Mouse (Mus musculus): ENCODE data around the gene A630073D07Rik.
"Not testable (repeated sequence)": the region's sequence is repeated elsewhere in the genome, so short reads cannot be mapped to it uniquely, and the experiment has no call there.

A630073D07Rik gene

DNA sequence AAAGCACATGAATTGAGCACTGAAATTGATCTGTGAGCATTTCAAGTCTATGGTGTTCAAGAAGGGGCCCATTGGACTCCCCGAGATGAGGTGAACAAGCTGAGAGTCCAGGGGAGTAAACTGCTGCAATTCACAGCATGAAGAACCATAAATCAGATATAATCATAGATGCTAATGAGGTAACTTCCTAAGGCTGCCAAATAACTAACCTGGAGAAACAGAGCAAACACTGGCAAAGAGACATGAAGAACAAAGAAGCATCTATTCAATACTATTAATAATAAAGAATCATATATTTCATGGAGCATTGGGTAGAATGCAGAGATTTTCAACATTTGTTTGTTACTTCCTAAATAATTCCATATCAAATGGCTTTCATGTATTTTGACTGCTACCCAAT, at the start of gene A630073D07Rik:
Gene A630073D07Rik (minus strand): TSS at position 101 of the 400 bp plus-strand sequence.
- DNase-seq (ENCODE audit: low spot score): no peak

DNA sequence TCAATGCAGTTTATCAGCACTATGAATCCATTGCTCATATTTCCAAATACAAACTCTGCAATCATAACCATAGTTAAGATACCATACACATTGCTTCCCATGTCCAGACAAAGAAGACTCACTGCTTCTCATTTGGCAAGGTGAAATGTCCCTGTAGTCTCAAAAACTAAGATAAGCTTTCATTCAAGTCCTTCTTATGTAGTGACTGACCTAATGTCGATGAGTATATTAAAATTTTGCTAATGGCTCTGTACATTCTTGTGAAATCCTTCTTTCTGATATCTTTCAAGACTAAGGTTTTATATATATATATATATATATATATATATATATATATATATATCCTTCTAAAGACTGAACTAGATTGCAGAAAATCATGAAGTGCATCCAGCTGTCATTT, 49.6 kb upstream of the A630073D07Rik start, which contains the start of gene Tas2r121:
Gene Tas2r121 (minus strand): TSS at position 101 of the 400 bp plus-strand sequence.
- DNase-seq (ENCODE audit: low spot score): no peak

DNA sequence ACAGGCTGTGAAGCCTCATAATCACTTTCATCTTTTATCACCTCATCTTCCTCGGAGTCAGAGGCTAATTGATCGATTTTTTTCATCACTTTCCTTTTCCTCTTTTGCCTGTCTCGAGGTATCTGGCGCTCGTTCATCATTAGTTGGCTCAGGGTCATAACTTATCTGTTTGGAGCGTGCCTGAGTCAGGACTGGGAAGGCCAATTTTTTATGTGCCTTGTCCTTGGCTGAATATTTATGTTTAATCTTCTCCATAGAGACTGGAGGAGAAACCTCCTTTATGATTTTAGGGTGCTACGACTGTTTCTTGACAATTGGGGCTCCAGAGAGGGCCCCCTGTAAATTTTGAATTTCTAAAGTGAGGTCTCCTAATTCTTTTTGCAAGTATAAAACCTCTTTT, 40.3 kb upstream of the A630073D07Rik start:
- not testable (repeated sequence) for DNase-seq (ENCODE audit: low spot score)

DNA sequence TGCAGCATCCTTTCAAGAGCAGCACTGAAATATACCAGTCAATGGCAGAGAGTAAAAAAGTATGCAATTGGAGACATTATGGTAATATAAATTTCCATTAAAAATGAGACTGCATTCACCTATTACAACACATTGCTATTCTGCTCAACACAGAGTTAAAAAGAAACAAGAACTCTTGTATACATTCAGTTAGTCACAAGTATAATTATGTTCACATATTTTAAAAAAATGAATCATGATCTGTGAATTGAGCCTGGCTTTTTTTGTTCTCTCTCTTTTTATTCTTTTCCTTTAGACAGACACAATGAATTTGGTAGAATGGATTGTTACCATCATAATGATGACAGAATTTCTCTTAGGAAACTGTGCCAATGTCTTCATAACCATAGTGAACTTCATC, 5.3 kb upstream of the A630073D07Rik start, which contains the start of gene Tas2r120:
Gene Tas2r120 (plus strand): TSS at position 301 of the 400 bp plus-strand sequence.
- no peak for DNase-seq (ENCODE audit: low spot score)

DNA sequence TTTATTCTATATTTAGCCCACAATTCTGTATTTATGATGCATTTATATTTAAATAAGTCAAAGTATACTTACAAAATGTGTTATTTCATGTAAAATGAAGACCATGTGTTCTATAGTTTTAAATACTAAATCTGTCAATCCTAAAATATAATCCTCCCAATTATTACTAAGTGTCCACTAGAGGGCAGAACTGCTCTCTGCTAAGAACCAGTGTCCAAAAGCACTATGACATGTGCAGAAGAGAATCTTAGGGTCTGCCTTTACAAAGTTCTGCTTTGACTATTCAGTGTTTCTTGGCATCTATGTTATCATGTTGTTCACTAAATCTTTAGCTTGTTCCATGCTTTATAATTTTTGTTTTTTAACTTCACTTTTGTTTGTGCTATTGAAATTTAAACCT, 1.9 kb downstream of the A630073D07Rik start:
- no peak for DNase-seq (ENCODE audit: low spot score)

DNA sequence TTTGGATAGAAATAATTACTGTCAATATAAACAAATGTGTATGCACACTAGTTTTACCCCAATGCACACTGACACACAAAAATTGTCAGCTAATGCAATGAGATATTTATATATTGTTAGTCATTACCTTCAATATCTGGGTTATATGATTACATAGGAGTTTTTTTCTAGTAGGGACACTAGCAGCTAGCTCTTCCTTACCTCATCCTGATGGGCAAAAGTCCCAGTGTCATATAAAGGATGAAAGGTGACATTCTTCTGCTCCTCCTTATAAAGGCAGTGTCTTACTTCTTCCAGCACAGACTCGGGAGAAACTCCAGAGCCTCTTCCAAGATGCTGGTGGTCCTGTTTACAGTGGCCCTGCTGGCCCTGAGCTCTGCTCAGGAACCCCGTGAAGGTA, 55.7 kb downstream of the A630073D07Rik start, which contains the start of gene Prp2:
Gene Prp2 (plus strand): TSS at position 301 of the 400 bp plus-strand sequence.
- not testable (repeated sequence) for DNase-seq (ENCODE audit: low spot score)
